28 mouse cellular contexts compared by ENCODE assay signal in the genomic region with DNA sequence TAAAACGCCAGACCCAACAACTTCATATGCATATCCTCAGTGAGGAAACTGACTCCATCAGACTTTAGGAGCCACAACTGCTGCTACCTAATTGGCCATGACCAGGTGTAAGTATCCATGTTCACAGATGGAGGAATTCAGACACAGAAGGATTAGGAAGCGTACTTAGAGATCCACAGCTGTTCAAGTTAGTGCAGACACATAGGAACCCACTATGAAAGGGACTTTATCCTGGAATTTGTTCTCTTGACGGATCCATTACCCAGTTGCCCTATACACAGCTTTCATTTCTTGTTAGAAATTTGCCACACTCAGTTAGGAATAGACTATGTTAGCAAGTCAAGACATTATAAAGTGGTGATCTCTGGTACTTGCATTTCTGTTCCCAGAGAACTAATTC.
DNase-seq lines count a peak whose midpoint lies in the region; ATAC-seq lines count a peak whose summit lies in the region.
"Had no signal": no experiment of that assay in that cellular context is flagged by ENCODE, and none has a peak within 500 bp of the region (broad histone marks: within the 10 kb centered on the region; RNA-seq: fewer than 3 reads in every experiment).

No protein-coding gene starts in this region.

- H3K4me1 ChIP-seq in embryonic facial prominence, embryonic 14.5 days (ENCODE audit: control insufficient read depth, insufficient read depth, low read length) = no peaks in the 10 kb centered on the region
- H3K4me1 ChIP-seq in embryonic facial prominence, embryonic 10.5 days = no peaks in the 10 kb centered on the region
- H3K4me1 ChIP-seq in limb, embryonic 13.5 days = no peaks in the 10 kb centered on the region
- H3K4me1 ChIP-seq: embryonic facial prominence, embryonic 12.5 days; embryonic facial prominence, embryonic 15.5 days; forebrain, embryonic 10.5 days; forebrain, embryonic 12.5 days had no signal

- 74% methylated on average over 3 of the region's 3 CpGs for WGBS in embryonic facial prominence, embryonic 14.5 days
- 83% methylated on average over 3 of the region's 3 CpGs for WGBS in embryonic facial prominence, embryonic 10.5 days
- WGBS in limb, embryonic 13.5 days = 78% methylated on average over 3 of the region's 3 CpGs

- no peaks in the 10 kb centered on the region for H3K9me3 ChIP-seq in embryonic facial prominence, embryonic 14.5 days (ENCODE audit: control insufficient read depth, low read length)
- H3K9me3 ChIP-seq in embryonic facial prominence, embryonic 10.5 days = no peaks in the 10 kb centered on the region
- H3K9me3 ChIP-seq in limb, embryonic 13.5 days = no peaks in the 10 kb centered on the region
- H3K9me3 ChIP-seq: embryonic facial prominence, embryonic 12.5 days; embryonic facial prominence, embryonic 15.5 days; forebrain, embryonic 10.5 days; forebrain, embryonic 12.5 days; G1E had no signal

- H3K4me2 ChIP-seq in embryonic facial prominence, embryonic 14.5 days (ENCODE audit: low read depth, low read length) = no peak overlapping the region
- no peak overlapping the region for H3K4me2 ChIP-seq in limb, embryonic 13.5 days (replicated peaks)
- H3K4me2 ChIP-seq: embryonic facial prominence, embryonic 12.5 days; embryonic facial prominence, embryonic 15.5 days; forebrain, embryonic 12.5 days had no signal

- no peaks in the 10 kb centered on the region for H3K36me3 ChIP-seq in embryonic facial prominence, embryonic 14.5 days (ENCODE audit: control insufficient read depth, insufficient read depth, low read length)
- H3K36me3 ChIP-seq in embryonic facial prominence, embryonic 10.5 days (replicated peaks) = no peaks in the 10 kb centered on the region
- no peaks in the 10 kb centered on the region for H3K36me3 ChIP-seq in limb, embryonic 13.5 days
- H3K36me3 ChIP-seq: embryonic facial prominence, embryonic 12.5 days; embryonic facial prominence, embryonic 15.5 days; forebrain, embryonic 10.5 days; forebrain, embryonic 12.5 days; G1E had no signal

- H3K4me3 ChIP-seq in embryonic facial prominence, embryonic 14.5 days (ENCODE audit: low read depth, low read length) = no peak overlapping the region
- H3K4me3 ChIP-seq in embryonic facial prominence, embryonic 10.5 days = no peak overlapping the region
- no peak overlapping the region for H3K4me3 ChIP-seq in limb, embryonic 13.5 days
- H3K4me3 ChIP-seq: embryonic facial prominence, embryonic 12.5 days; embryonic facial prominence, embryonic 15.5 days; erythroblast, embryonic 14.5 days; forebrain, embryonic 10.5 days; forebrain, embryonic 12.5 days had no signal

- H3K27ac ChIP-seq in embryonic facial prominence, embryonic 14.5 days (replicated peaks; ENCODE audit: low read depth, low read length) = no peak overlapping the region
- H3K27ac ChIP-seq in embryonic facial prominence, embryonic 10.5 days (replicated peaks) = no peak overlapping the region
- no peak overlapping the region for H3K27ac ChIP-seq in limb, embryonic 13.5 days
- H3K27ac ChIP-seq: embryonic facial prominence, embryonic 12.5 days; embryonic facial prominence, embryonic 15.5 days; forebrain, embryonic 10.5 days; forebrain, embryonic 12.5 days had no signal

- no peaks in the 10 kb centered on the region for H3K27me3 ChIP-seq in embryonic facial prominence, embryonic 14.5 days (replicated peaks; ENCODE audit: control insufficient read depth, insufficient read depth, low read length)
- H3K27me3 ChIP-seq in embryonic facial prominence, embryonic 10.5 days (replicated peaks; ENCODE audit: low read depth, poor library complexity, severe bottlenecking) = no peaks in the 10 kb centered on the region
- H3K27me3 ChIP-seq in limb, embryonic 13.5 days = no peaks in the 10 kb centered on the region
- H3K27me3 ChIP-seq: CH12.LX; embryonic facial prominence, embryonic 12.5 days; embryonic facial prominence, embryonic 15.5 days; forebrain, embryonic 12.5 days; Patski had no signal

- no peak overlapping the region for H3K9ac ChIP-seq in embryonic facial prominence, embryonic 14.5 days (ENCODE audit: low read depth, low read length)
- H3K9ac ChIP-seq in limb, embryonic 13.5 days = no peak overlapping the region
- H3K9ac ChIP-seq: embryonic facial prominence, embryonic 12.5 days; embryonic facial prominence, embryonic 15.5 days; forebrain, embryonic 12.5 days had no signal

- peak; percentile 52 for DNase-seq in embryonic facial prominence, embryonic 14.5 days (ENCODE audit: low spot score)
- no peak for DNase-seq in embryonic facial prominence, embryonic 10.5 days (ENCODE audit: low spot score)
- peak; percentile 1 for DNase-seq in forelimb bud, embryonic 11.5 days (ENCODE audit: low read depth, low spot score)
- no peak for DNase-seq in left cerebral cortex, adult 11 months (ENCODE audit: low spot score)
- DNase-seq in lung, postnatal 4 days = no peak
- DNase-seq: adrenal gland, postnatal 10 days; adrenal gland, postnatal 25 days; B cell, adult 2 months; cerebellum, adult 11 months; cerebellum, adult 18-20 months; cerebellum, adult 8-10 months; cerebellum, adult 9-11 months; cerebellum, postnatal 14 days; cerebellum, postnatal 36 days; embryo, embryonic 11 days had no signal

- peak; percentile 71 for ATAC-seq in embryonic facial prominence, embryonic 14.5 days (ENCODE audit: low read depth)
- peak; percentile 71; the same call in 1 of the 2 replicates for ATAC-seq in limb, embryonic 13.5 days (ENCODE audit: low FRiP score, low read depth)
- ATAC-seq: activated CD4-positive, CD25-positive, alpha-beta regulatory T cell, adult 4 months; CD4-positive, CD25-positive, alpha-beta regulatory T cell, adult 4 months; forebrain, embryonic 14.5 days; forebrain, embryonic 16.5 days; Patski had no signal

Comparison
In these comparisons a context has a peak if more than half of its experiments do, and no peak if none do; other contexts are left out.
1. DNase-seq: peak in embryonic facial prominence, embryonic 14.5 days (single experiment) and forelimb bud, embryonic 11.5 days (single experiment); none in embryonic facial prominence, embryonic 10.5 days (single experiment), left cerebral cortex, adult 11 months (single experiment) and lung, postnatal 4 days (0 of 2).